Mouse (Mus musculus) ES-Bruce4 (cell line): ENCODE results near the gene Tbc1d22a.

Experiments
- CTCF ChIP-seq: IDR thresholded peaks from one replicate; pipeline ENCODE4 v1.8.1; 2011; ENCODE audit warnings: low read depth, low read length
- POLR2A ChIP-seq: IDR thresholded peaks from one replicate; pipeline ENCODE4 v1.8.1; 2011; ENCODE audit warnings: low read length; ENCODE audit not compliant: insufficient read depth

DNA sequence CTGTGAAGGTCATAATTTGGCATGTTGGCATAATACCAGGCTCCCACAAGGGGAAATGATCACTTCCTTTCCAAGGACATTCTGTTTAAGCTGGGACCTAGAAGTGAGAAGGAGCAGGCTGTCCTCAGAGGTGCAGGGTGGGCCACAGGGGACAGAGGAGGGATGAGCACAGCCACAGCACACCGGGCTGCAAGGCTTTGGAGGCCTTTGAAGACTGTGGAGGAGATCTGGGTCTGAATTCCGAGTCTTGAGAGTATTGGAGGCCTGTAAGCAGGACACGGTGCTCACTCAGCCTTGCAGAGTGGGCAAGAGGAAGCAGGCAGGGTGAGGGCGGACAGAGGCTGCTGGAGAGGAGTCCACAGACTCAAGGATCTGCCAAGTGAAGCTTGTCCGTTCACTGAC lies 6.0 kb downstream of the Tbc1d22a start:
- TF ChIP-seq CTCF (no peak), POLR2A (no peak)
